Mouse (Mus musculus) liver, postnatal 0 days (tissue): ENCODE measurements around the gene Npm1. TPM values are rescaled to one million over a fixed set of nuclear protein-coding genes. Genes with fewer than 3 reads are reported as not detected.

Experiments used
- ATAC-seq: fragments of 200-750 bp; cut with Nextera tagmentation; 2 replicates; pipeline ENCODE4 v1.8.0; 2017; ENCODE audit warnings: mild to moderate bottlenecking, moderate library complexity
- DNase-seq: peaks from one replicate; pipeline ENCODE4 v3.0.0-alpha.2; 2016
- H3K27ac ChIP-seq: fragments of 300-500 bp; sonication (generic); 2 replicates; pipeline ENCODE4 v1.5.1; 2014; ENCODE audit warnings: antibody characterized with exemption, moderate library complexity, mild to moderate bottlenecking, low read depth
- H3K27me3 ChIP-seq: fragments of 300-500 bp; sonication (generic); 2 replicates; pipeline ENCODE4 v1.6.1; 2014; ENCODE audit warnings: low read length, control low read depth, mixed read lengths; ENCODE audit not compliant: insufficient read depth
- H3K36me3 ChIP-seq: fragments of 300-500 bp; sonication (generic); replicated peaks from 2 replicates; pipeline ENCODE4 v1.6.1; 2014; ENCODE audit warnings: mild to moderate bottlenecking, control low read depth, low read length, moderate library complexity, mixed read lengths; ENCODE audit not compliant: insufficient read depth
- H3K4me1 ChIP-seq: fragments of 300-500 bp; sonication (generic); 2 replicates; pipeline ENCODE4 v1.6.1; 2014; ENCODE audit warnings: antibody characterized with exemption, mild to moderate bottlenecking, control low read depth; ENCODE audit not compliant: insufficient read depth
- H3K4me2 ChIP-seq: fragments of 300-500 bp; sonication (generic); 2 replicates; pipeline ENCODE4 v1.6.1; 2014; ENCODE audit warnings: low read depth, mild to moderate bottlenecking, low read length, moderate library complexity, mixed read lengths
- H3K4me3 ChIP-seq: fragments of 300-500 bp; sonication (generic); 2 replicates; pipeline ENCODE4 v1.5.1; 2014; ENCODE audit warnings: low read depth, low read length
- H3K9ac ChIP-seq: fragments of 300-500 bp; sonication (generic); replicated peaks from 2 replicates; pipeline ENCODE4 v1.6.1; 2014; ENCODE audit warnings: mild to moderate bottlenecking, moderate library complexity
- H3K9me3 ChIP-seq: fragments of 300-500 bp; sonication (generic); 2 replicates; pipeline ENCODE4 v1.6.1; 2016; ENCODE audit warnings: mild to moderate bottlenecking, control low read depth, low read length, mixed read lengths
- CTCF ChIP-seq: sonication (generic); IDR thresholded peaks from 2 replicates; pipeline ENCODE4 v1.5.1; 2016; ENCODE audit warnings: antibody characterized with exemption, low read depth
- EP300 ChIP-seq: IDR thresholded peaks from 2 replicates; pipeline ENCODE4 v1.6.1; 2016; ENCODE audit warnings: antibody characterized with exemption, low read depth, mild to moderate bottlenecking
- WGBS: fragments of 180-500 bp; shearing (Covaris S2); extraction: QIAGEN DNeasy Blood & Tissue Kit; methylation state at CpG from one replicate; pipeline ENCODE4 v1.1.7; 2014; ENCODE audit not compliant: insufficient replicate concordance; 5-methylcytosine and 5-hydroxymethylcytosine counted together
- polyA plus RNA-seq: library from polyadenylated mRNA; unstranded; fragments of >200 nt; fragmentation: Nextera tagmentation; extraction: Ambion mirVana; gene quantifications from 2 replicates; pipeline ENCODE4 v1.2.1, GENCODE M21; 2015

The Npm1 gene
- polyA plus RNA-seq, 1 experiment from 2014 or later: 321 TPM

GRCm38 (mm10) chr11:33170489-33170888 lies 7.5 kb upstream of the Npm1 start:
- Histone ChIP-seq H3K9me3 (no peaks in the 10 kb centered on the region), H3K4me1 (no peaks in the 10 kb centered on the region), H3K9ac (no peak overlapping the region), H3K4me3 (no peak overlapping the region), H3K27ac (no peak overlapping the region), H3K4me2 (no peak overlapping the region), H3K36me3 (no peaks in the 10 kb centered on the region), H3K27me3 (no peaks in the 10 kb centered on the region)
- 12% methylated on average over 9 of the region's 9 CpGs for WGBS
- TF ChIP-seq EP300 (no peak), CTCF (peak; percentile 80)
- DNase-seq (peak; percentile 67), ATAC-seq (no peak)

GRCm38 (mm10) chr11:33162211-33162997 lies 602 bp downstream of the Npm1 start:
- 3% methylated on average over 49 of the region's 53 CpGs for WGBS
- DNase-seq: peak; percentile 79

DNA sequence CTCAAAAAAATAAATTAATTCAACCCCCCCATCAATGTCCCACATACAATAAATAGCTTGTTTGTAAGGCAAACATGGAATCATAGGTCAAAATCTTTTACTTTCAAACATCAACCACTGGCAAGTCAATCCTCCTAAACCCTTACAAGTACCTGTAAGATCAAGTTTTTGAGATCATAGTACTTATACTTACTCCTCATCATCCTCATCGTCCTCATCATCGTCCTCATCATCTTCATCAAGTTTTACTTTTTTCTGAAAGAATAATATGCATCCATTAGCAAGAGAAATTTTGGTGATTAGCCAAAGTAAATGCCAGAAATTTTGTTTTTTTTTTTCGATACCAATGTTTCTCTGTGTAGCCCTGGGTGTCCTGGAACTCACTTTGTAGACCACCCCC lies 3.3 kb downstream of the Npm1 start:
- no peak for DNase-seq
- Histone ChIP-seq H3K27ac (no peak overlapping the region), H3K4me2 (no peak overlapping the region), H3K36me3 (peaks cover 54% of the 10 kb centered on the region), H3K9me3 (no peaks in the 10 kb centered on the region), H3K4me1 (peaks cover 10% of the 10 kb centered on the region), H3K27me3 (no peaks in the 10 kb centered on the region), H3K9ac (no peak overlapping the region), H3K4me3 (no peak overlapping the region)
- 85% methylated on average over 3 of the region's 3 CpGs for WGBS
- no peak for TF ChIP-seq EP300
- no peak for TF ChIP-seq CTCF
- no peak for ATAC-seq

More at GRCm38 (mm10) chr11:33162211-33162997, 602 bp downstream of the Npm1 start:
- peak; percentile 52 for ATAC-seq
- TF ChIP-seq EP300 (peak; percentile 36; the same call in 1 of the 2 replicates), CTCF (no peak)
- Histone ChIP-seq H3K4me2 (peak overlapping the region; percentile 97), H3K9ac (peak overlapping the region; percentile 84), H3K4me3 (peak overlapping the region; percentile 89), H3K27ac (peak overlapping the region; percentile 83), H3K27me3 (no peaks in the 10 kb centered on the region), H3K36me3 (peaks cover 32% of the 10 kb centered on the region), H3K4me1 (peaks cover 10% of the 10 kb centered on the region), H3K9me3 (no peaks in the 10 kb centered on the region)

DNA sequence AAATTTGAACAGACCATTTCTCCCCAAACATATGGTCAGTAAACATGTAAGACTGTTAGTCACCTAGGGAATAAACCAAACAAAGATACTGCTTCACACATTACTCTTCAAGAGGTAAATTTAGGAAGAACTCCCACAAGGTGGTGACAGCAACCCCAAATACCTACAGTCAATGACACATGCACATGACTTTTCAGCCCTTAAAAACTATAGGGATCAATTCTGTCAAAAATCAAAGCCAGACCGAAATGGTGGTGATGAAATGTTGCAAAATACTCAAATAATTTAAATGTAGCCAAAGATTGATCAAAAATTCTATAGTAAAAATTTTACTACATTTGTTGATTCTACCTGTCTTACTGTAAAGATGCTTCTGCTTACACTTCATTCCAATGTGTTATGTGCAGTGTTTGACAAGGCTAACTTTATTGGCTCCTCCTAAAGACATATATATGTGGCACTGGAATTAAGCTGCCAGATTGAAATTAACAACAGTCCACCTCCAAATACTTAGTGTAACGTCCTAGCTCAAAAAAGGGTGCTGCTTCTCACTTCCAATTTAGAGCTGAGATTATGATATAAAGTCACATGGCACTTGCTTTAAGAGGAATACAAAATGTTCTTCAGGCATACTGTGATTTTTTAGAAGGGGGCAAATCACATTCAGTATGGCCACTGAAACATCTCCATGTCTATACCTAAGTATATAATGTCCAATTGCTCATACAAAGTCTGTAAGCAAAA lies 5.4 kb downstream of the Npm1 start:
- no peaks in the 10 kb centered on the region for H3K9me3 ChIP-seq
- H3K4me2 ChIP-seq: no peak overlapping the region
- DNase-seq (no peak), ATAC-seq (no peak)
- 74% methylated on average over 2 of the region's 2 CpGs for WGBS
- H3K27me3 ChIP-seq: no peaks in the 10 kb centered on the region
- TF ChIP-seq CTCF: no peak
- no peak for TF ChIP-seq EP300
- H3K36me3 ChIP-seq: peaks cover 70% of the 10 kb centered on the region
- no peak overlapping the region for H3K9ac ChIP-seq
- H3K4me3 ChIP-seq: no peak overlapping the region
- H3K27ac ChIP-seq: no peak overlapping the region
- peaks cover 4% of the 10 kb centered on the region; the same call in 1 of the 2 replicates for H3K4me1 ChIP-seq

DNA sequence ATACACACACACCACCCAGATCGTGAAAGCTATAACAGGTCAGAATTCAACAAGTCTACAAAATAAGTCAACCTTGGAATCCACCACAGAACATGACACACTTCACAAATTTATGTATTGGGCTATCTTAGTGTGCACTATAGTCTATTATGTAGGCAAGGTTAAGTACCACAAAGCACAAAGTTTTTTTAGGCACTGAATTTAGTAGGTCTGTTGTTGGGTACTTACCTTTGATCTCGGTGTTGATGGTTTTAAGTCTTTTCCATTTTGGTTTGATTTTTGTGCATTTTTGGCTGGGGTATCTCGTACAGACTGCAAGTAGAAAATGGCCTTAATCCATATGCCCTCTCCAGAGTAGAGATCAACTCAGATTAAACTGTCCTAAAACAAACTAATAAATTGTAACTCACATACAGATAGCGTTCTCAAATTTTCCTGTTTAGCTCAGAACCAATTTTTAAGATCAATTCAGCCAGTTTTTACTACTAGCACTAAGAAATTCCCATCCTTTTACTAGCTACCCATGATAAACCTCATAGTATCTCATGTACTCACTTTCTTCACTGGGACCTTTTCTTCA lies 6.5 kb downstream of the Npm1 start:
- Histone ChIP-seq H3K4me3 (no peak overlapping the region), H3K27ac (no peak overlapping the region), H3K9ac (no peak overlapping the region), H3K36me3 (peaks cover 76% of the 10 kb centered on the region), H3K4me1 (no peaks in the 10 kb centered on the region), H3K9me3 (no peaks in the 10 kb centered on the region), H3K4me2 (no peak overlapping the region), H3K27me3 (no peaks in the 10 kb centered on the region)
- no peak for DNase-seq
- WGBS: 79% methylated on average over 4 of the region's 4 CpGs
- TF ChIP-seq EP300 (no peak), CTCF (no peak)
- ATAC-seq: no peak

GRCm38 (mm10) chr11:33154459-33154858 lies 8.5 kb downstream of the Npm1 start:
- H3K4me2 ChIP-seq: no peak overlapping the region
- no peak overlapping the region for H3K9ac ChIP-seq
- no peaks in the 10 kb centered on the region for H3K4me1 ChIP-seq
- no peak for ATAC-seq
- peaks cover 73% of the 10 kb centered on the region for H3K36me3 ChIP-seq
- H3K27ac ChIP-seq: no peak overlapping the region
- WGBS: 73% methylated on average over 3 of the region's 3 CpGs
- no peaks in the 10 kb centered on the region for H3K9me3 ChIP-seq
- H3K27me3 ChIP-seq: no peaks in the 10 kb centered on the region
- DNase-seq: no peak
- no peak overlapping the region for H3K4me3 ChIP-seq
- TF ChIP-seq CTCF (no peak), EP300 (no peak)
